Mouse (Mus musculus) forebrain, embryonic 12.5 days (tissue): Measurements from ENCODE around the gene Atp2a2. TPM values are rescaled to one million over a fixed set of nuclear protein-coding genes. Genes with fewer than 3 reads are reported as not detected.
"Not testable (repeated sequence)": the region's sequence is repeated elsewhere in the genome, so short reads cannot be mapped to it uniquely, and the experiment has no call there.

Experiments
- ATAC-seq: fragments of 200-750 bp; cut with Nextera tagmentation; 2 replicates; pipeline ENCODE4 v1.8.0; 2017; ENCODE audit warnings: moderate TSS enrichment; ENCODE audit not compliant: low FRiP score
- H3K27ac ChIP-seq: fragments of 300-500 bp; sonication (generic); 2 replicates; pipeline ENCODE4 v1.5.1; 2016; ENCODE audit warnings: mild to moderate bottlenecking
- H3K27me3 ChIP-seq: fragments of 300-500 bp; sonication (generic); 2 replicates; pipeline ENCODE4 v1.6.1; 2016; ENCODE audit warnings: mild to moderate bottlenecking
- H3K36me3 ChIP-seq: fragments of 300-500 bp; sonication (generic); replicated peaks from 2 replicates; pipeline ENCODE4 v1.6.1; 2016; ENCODE audit warnings: mild to moderate bottlenecking
- H3K4me1 ChIP-seq: fragments of 300-500 bp; sonication (generic); 2 replicates; pipeline ENCODE4 v1.6.1; 2016
- H3K4me2 ChIP-seq: fragments of 300-500 bp; sonication (generic); 2 replicates; pipeline ENCODE4 v1.6.1; 2016; ENCODE audit warnings: mild to moderate bottlenecking, moderate library complexity
- H3K4me3 ChIP-seq: fragments of 300-500 bp; sonication (generic); replicated peaks from 2 replicates; pipeline ENCODE4 v1.5.1; 2016; ENCODE audit warnings: mild to moderate bottlenecking
- H3K9ac ChIP-seq: fragments of 300-500 bp; sonication (generic); 2 replicates; pipeline ENCODE4 v1.6.1; 2016; ENCODE audit warnings: mild to moderate bottlenecking
- H3K9me3 ChIP-seq: fragments of 300-500 bp; sonication (generic); 2 replicates; pipeline ENCODE4 v1.6.1; 2016
- WGBS: fragments of 180-500 bp; shearing (Covaris S2); methylation state at CpG from one replicate; pipeline ENCODE4 v1.1.7; 2016; 5-methylcytosine and 5-hydroxymethylcytosine counted together
- polyA plus RNA-seq: library from polyadenylated mRNA; unstranded; fragments of >200 nt; fragmentation: Nextera tagmentation; extraction: Ambion mirVana; gene quantifications from 2 replicates; pipeline ENCODE4 v1.2.1, GENCODE M21; 2016

Atp2a2 gene
- polyA plus RNA-seq, 1 experiment from 2014 or later, result 57.9 TPM

DNA sequence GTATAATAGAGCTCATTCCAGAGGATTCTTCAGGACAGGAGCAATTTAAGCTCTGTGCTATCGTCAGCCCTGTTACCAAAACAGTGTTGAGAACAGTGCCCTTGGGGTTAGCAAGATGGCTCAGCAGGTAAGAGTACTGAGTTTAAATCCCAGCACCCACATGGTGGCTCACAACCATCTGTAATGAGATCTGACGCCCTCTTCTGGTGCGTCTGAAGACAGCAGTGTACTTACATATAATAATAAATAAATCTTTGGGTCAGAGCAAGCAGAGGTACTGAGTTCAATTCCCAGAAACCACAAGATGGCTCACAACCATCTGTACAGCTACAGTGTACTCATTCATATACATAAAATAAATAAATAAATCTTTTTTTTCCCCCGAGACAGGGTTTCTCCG, 15.8 kb downstream of the Atp2a2 start:
- H3K4me3 ChIP-seq, H3K27me3 ChIP-seq, H3K9me3 ChIP-seq, H3K4me2 ChIP-seq, H3K27ac ChIP-seq, H3K4me1 ChIP-seq, H3K9ac ChIP-seq, ATAC-seq: not testable (repeated sequence)
- peaks cover 87% of the 10 kb centered on the region for H3K36me3 ChIP-seq
- WGBS, result 83% methylated on average over 5 of the region's 5 CpGs

GRCm38 (mm10) chr5:122482733-122483391, 19.2 kb downstream of the Atp2a2 start:
- no peak for ATAC-seq
- no peaks in the 10 kb centered on the region for H3K9me3 ChIP-seq
- peaks cover 70% of the 10 kb centered on the region for H3K36me3 ChIP-seq

DNA sequence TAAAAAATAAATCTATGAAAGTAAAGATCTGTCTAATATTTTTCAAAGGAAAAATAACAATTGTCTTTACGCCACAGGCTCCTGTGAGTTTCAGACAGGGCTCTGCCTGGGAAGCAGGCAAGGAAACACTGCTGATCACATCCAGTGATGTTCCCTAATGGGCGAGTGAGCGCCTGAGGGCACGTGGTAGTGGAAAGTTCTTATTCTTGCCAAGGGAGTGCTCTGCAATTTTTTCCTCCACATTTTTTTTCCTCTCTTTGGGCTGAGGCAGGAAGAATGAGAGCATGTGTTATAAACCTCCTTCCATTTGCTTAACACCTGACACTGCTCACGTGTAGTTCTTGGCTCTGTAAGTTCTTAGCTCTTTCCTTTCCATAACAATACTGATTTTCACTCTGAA, 20.2 kb downstream of the Atp2a2 start:
- Histone ChIP-seq H3K27ac (no peak overlapping the region), H3K9ac (no peak overlapping the region), H3K9me3 (no peaks in the 10 kb centered on the region), H3K27me3 (no peaks in the 10 kb centered on the region), H3K4me1 (no peaks in the 10 kb centered on the region), H3K4me2 (no peak overlapping the region), H3K36me3 (peaks cover 73% of the 10 kb centered on the region), H3K4me3 (no peak overlapping the region)
- no peak for ATAC-seq
- 87% methylated on average over 5 of the region's 5 CpGs for WGBS

More at GRCm38 (mm10) chr5:122482733-122483391, 19.2 kb downstream of the Atp2a2 start:
- Histone ChIP-seq H3K27ac (no peak overlapping the region), H3K4me1 (no peaks in the 10 kb centered on the region), H3K9ac (no peak overlapping the region), H3K4me3 (no peak overlapping the region), H3K4me2 (no peak overlapping the region), H3K27me3 (no peaks in the 10 kb centered on the region)
- 92% methylated on average over 6 of the region's 6 CpGs for WGBS

- Histone ChIP-seq H3K4me2 (no peak overlapping the region), H3K36me3 (peaks cover 59% of the 10 kb centered on the region), H3K27me3 (no peaks in the 10 kb centered on the region), H3K9ac (no peak overlapping the region), H3K4me1 (no peaks in the 10 kb centered on the region), H3K9me3 (no peaks in the 10 kb centered on the region), H3K27ac (no peak overlapping the region), H3K4me3 (no peak overlapping the region)
- ATAC-seq, result no peak
- 49% methylated on average over 2 of the region's 2 CpGs for WGBS
Measured at GRCm38 (mm10) chr5:122479131-122479530, 22.9 kb downstream of the Atp2a2 start.

DNA sequence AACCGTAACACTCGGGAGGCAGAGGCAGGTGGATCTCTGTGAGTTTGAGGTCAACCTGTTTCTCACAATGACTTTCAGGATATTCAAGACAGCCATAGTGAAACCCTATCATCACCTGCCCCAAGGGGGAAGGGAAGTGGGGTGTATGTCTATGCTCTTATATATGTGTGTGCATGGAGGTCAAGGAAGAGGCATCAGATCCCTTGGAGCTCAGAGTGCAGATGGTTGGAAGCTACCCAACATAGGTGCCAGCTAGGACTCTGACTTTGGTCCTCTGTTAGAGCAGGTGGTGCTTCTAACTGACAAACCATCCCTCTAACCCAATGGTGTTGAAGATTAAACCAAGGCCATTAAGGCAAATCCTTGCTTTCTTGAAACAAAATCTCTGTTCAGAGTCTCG, 24.5 kb downstream of the Atp2a2 start:
- Histone ChIP-seq H3K27ac (no peak overlapping the region), H3K4me1 (no peaks in the 10 kb centered on the region), H3K4me2 (no peak overlapping the region), H3K36me3 (peaks cover 50% of the 10 kb centered on the region), H3K27me3 (no peaks in the 10 kb centered on the region), H3K9me3 (no peaks in the 10 kb centered on the region), H3K4me3 (no peak overlapping the region), H3K9ac (no peak overlapping the region)
- 89% methylated on average over 3 of the region's 3 CpGs for WGBS
- ATAC-seq, result no peak

DNA sequence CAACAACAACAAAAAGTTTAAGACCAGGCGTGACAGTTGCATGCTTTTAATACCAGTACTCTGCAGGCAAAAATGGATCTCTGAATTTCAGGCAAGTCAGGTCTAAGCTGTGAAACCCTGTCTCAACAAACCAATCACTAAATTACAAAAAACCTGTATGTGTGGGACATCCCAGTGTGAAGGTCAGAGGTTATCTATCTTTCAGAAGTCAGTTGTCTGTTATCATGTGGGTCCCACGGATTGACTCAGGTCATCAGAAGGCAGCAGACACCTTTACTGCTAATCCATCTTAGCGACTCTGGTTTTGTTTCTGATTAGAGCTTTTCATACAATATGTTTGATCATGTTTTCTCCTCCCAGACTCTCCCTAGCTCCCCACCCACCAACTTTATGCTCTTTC, 25.9 kb downstream of the Atp2a2 start:
- H3K9me3 ChIP-seq, result no peaks in the 10 kb centered on the region
- ATAC-seq, result no peak
- H3K27ac ChIP-seq, result no peak overlapping the region
- H3K4me2 ChIP-seq, result no peak overlapping the region
- H3K4me1 ChIP-seq, result no peaks in the 10 kb centered on the region
- no peak overlapping the region for H3K4me3 ChIP-seq
- H3K27me3 ChIP-seq, result no peaks in the 10 kb centered on the region
- WGBS, result 88% methylated on average over 3 of the region's 3 CpGs
- peaks cover 50% of the 10 kb centered on the region for H3K36me3 ChIP-seq
- no peak overlapping the region for H3K9ac ChIP-seq

DNA sequence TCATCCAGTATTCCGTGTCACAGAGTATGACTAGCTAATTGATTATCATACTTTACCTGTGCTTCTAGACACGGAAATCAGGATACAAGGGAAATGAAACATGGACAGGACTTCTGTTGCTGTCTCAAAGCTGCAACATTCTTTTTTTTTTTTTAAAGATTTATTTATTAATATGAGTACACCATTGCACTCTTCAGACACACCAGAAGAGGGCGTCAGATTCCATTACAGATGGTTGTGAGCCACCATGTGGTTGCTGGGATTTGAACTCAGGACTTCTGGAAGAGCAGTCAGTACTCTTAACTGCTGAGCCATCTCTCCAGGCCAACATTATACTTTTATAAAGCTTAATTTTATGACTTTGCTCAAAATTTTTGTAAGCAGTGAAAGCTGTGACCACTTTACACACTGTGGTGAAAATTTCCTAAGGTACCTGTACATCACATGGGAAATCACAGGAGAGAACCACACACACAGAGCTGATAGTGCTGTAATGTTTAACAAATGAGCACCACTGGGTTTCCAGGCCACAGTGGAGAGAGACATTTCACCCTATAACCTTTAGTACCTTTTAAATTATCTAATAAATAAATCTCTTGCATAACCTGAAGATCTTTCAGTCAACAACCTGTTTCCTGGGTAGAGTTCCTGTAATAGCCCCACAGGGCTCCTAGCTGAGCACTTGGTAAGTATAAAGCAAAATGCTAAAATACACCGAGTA, 27.2 kb downstream of the Atp2a2 start:
- Histone ChIP-seq H3K4me1 (no peaks in the 10 kb centered on the region), H3K36me3 (peaks cover 52% of the 10 kb centered on the region), H3K9ac (no peak overlapping the region), H3K27ac (no peak overlapping the region), H3K9me3 (no peaks in the 10 kb centered on the region), H3K4me3 (no peak overlapping the region), H3K4me2 (no peak overlapping the region), H3K27me3 (no peaks in the 10 kb centered on the region)
- ATAC-seq, result no peak
- 88% methylated on average over 4 of the region's 4 CpGs for WGBS

- Histone ChIP-seq H3K4me3 (no peak overlapping the region), H3K36me3 (peaks cover 69% of the 10 kb centered on the region), H3K9me3 (no peaks in the 10 kb centered on the region), H3K4me2 (no peak overlapping the region), H3K4me1 (no peaks in the 10 kb centered on the region), H3K27me3 (no peaks in the 10 kb centered on the region), H3K27ac (no peak overlapping the region), H3K9ac (no peak overlapping the region)
- 89% methylated on average over 5 of the region's 5 CpGs for WGBS
- no peak for ATAC-seq
Measured at GRCm38 (mm10) chr5:122471658-122472057, 30.4 kb downstream of the Atp2a2 start.

DNA sequence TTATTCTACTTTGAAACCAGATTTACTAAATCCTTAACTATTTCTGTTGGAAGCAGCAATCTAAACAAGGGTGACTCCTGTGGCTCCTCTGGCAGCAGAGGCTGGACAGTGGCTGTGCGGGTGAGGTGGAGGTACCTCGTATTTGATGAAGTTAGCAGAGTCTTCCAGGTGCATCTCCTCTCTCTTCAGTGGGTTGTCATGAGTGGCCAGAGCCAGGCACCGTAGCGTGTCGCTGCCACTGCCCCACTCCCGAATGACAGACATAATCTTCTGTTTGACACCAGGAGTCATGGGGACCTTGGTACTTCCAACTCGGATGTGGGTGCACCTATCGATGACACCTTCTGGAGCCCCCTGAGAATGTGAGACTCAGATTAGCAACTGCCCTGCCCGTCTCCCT, 40.6 kb downstream of the Atp2a2 start:
- Histone ChIP-seq H3K27ac (no peak overlapping the region), H3K36me3 (peaks cover 98% of the 10 kb centered on the region), H3K9me3 (no peaks in the 10 kb centered on the region), H3K9ac (no peak overlapping the region), H3K4me3 (no peak overlapping the region), H3K4me2 (no peak overlapping the region), H3K27me3 (no peaks in the 10 kb centered on the region), H3K4me1 (no peaks in the 10 kb centered on the region)
- WGBS, result 92% methylated on average over 9 of the region's 9 CpGs
- ATAC-seq, result no peak

- no peak overlapping the region for H3K27ac ChIP-seq
- WGBS, result 88% methylated on average over 11 of the region's 11 CpGs
- H3K4me3 ChIP-seq, result no peak overlapping the region
- no peaks in the 10 kb centered on the region for H3K4me1 ChIP-seq
- H3K9ac ChIP-seq, result no peak overlapping the region
- no peak overlapping the region for H3K4me2 ChIP-seq
- no peak for ATAC-seq
- no peaks in the 10 kb centered on the region for H3K9me3 ChIP-seq
- H3K27me3 ChIP-seq, result no peaks in the 10 kb centered on the region
- H3K36me3 ChIP-seq, result peaks cover 98% of the 10 kb centered on the region
Measured at GRCm38 (mm10) chr5:122460656-122461055, 41.4 kb downstream of the Atp2a2 start.

DNA sequence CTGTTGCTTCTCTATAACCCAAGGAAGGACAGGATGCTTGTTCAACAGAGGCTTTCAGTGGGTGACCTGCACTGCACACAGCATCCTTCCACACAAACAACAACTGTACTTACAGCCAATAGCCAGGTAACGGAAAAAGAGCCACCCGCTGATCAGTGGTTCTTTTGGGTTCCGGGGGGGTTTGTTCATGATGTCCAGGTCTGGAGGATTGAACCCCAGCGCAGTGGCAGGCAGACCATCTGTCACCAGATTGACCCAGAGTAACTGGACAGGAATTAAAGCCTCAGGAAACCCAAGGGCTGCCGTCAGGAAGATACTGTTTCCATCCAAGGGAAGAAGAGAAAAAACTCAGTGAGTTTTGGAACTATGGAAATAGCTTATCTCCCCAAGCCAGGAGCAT, 42.7 kb downstream of the Atp2a2 start:
- Histone ChIP-seq H3K4me3 (no peak overlapping the region), H3K9me3 (no peaks in the 10 kb centered on the region), H3K4me2 (no peak overlapping the region), H3K9ac (no peak overlapping the region), H3K4me1 (no peaks in the 10 kb centered on the region), H3K36me3 (peaks cover 100% of the 10 kb centered on the region), H3K27ac (no peak overlapping the region), H3K27me3 (no peaks in the 10 kb centered on the region)
- ATAC-seq, result no peak
- 95% methylated on average over 5 of the region's 5 CpGs for WGBS

- no peak for ATAC-seq
- Histone ChIP-seq H3K36me3 (peaks cover 100% of the 10 kb centered on the region), H3K9ac (no peak overlapping the region), H3K4me2 (no peak overlapping the region), H3K4me1 (no peaks in the 10 kb centered on the region), H3K27me3 (no peaks in the 10 kb centered on the region), H3K27ac (no peak overlapping the region), H3K9me3 (no peaks in the 10 kb centered on the region), H3K4me3 (no peak overlapping the region)
- 94% methylated on average over 4 of the region's 4 CpGs for WGBS
Measured at GRCm38 (mm10) chr5:122458066-122458465, 44.0 kb downstream of the Atp2a2 start.

DNA sequence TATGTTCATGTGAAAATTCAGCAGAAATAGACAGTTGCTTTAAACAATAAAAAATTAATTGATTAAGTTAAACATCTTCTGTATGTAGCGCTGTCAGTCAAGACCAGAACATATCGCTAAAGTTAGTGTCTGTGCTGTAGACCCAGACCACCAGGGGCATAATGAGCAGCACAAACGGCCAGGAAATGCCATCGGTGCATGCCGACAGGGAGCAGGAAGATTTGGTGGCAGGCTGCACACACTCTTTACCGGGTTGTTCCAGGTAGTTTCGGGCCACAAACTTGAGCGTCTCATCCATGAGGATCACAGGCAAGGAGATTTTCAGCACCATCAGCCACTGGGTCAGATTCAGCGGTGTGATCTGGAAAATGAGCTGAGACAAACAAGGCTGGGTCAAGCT, 45.0 kb downstream of the Atp2a2 start:
- not testable (repeated sequence) for H3K4me3 ChIP-seq, ATAC-seq, H3K9ac ChIP-seq, H3K27ac ChIP-seq, H3K4me1 ChIP-seq, H3K27me3 ChIP-seq, H3K4me2 ChIP-seq, H3K9me3 ChIP-seq
- WGBS, result 84% methylated on average over 9 of the region's 9 CpGs
- peaks cover 100% of the 10 kb centered on the region for H3K36me3 ChIP-seq
